Mouse (Mus musculus) hindbrain, embryonic 10.5 days (tissue): ENCODE data around the gene Bcat1. TPM values are rescaled to one million over a fixed set of nuclear protein-coding genes. Genes with fewer than 3 reads are reported as not detected.

Experiments used
- DNase-seq: peaks from one replicate; pipeline ENCODE4 v3.0.0-alpha.2; 2017; ENCODE audit warnings: low spot score
- H3K27ac ChIP-seq: fragments of 300-500 bp; sonication (generic); 2 replicates; pipeline ENCODE4 v1.5.1; 2016; ENCODE audit warnings: mild to moderate bottlenecking, moderate library complexity
- H3K27me3 ChIP-seq: fragments of 300-500 bp; sonication (generic); 2 replicates; pipeline ENCODE4 v1.6.1; 2016; ENCODE audit warnings: mild to moderate bottlenecking; ENCODE audit not compliant: poor library complexity, insufficient read depth, severe bottlenecking
- H3K36me3 ChIP-seq: fragments of 300-500 bp; sonication (generic); 2 replicates; pipeline ENCODE4 v1.6.1; 2016; ENCODE audit warnings: mild to moderate bottlenecking, moderate library complexity
- H3K4me1 ChIP-seq: fragments of 300-500 bp; sonication (generic); replicated peaks from 2 replicates; pipeline ENCODE4 v1.6.1; 2016; ENCODE audit warnings: mild to moderate bottlenecking
- H3K4me3 ChIP-seq: fragments of 300-500 bp; sonication (generic); 2 replicates; pipeline ENCODE4 v1.5.1; 2016; ENCODE audit warnings: mild to moderate bottlenecking, moderate library complexity
- H3K9me3 ChIP-seq: fragments of 300-500 bp; sonication (generic); 2 replicates; pipeline ENCODE4 v1.6.1; 2016; ENCODE audit warnings: mild to moderate bottlenecking, moderate library complexity
- WGBS: fragments of 180-500 bp; shearing (Covaris S2); methylation state at CpG from one replicate; pipeline ENCODE4 v1.1.7; 2016; 5-methylcytosine and 5-hydroxymethylcytosine counted together
- polyA plus RNA-seq: library from polyadenylated mRNA; unstranded; fragments of >200 nt; fragmentation: Nextera tagmentation; extraction: Ambion mirVana; gene quantifications from 2 replicates; pipeline ENCODE4 v1.2.1, GENCODE M21; 2016

Bcat1 gene
- polyA plus RNA-seq, 1 experiment from 2014 or later = 123 TPM

DNA sequence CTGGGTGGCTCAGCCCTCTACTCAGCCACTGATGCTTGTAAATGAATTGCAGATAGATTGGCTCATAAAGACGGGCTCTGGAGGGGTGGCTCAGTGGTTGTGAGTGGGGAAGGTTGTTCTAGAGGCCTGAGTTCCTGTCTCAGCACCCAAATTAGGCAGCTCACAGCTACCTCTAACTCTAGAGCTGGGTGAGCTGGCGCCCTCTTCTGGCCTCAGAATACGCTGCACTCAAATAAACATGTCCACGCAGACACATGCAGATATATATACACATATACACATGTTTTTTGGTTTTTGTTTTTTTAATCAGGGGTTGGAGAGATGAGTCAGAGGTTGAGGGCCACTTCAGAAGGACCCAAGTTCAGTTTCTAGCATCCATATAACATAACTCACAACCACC is 105.1 kb downstream of the Bcat1 start:
- H3K36me3 ChIP-seq = no peaks in the 10 kb centered on the region
- no peaks in the 10 kb centered on the region for H3K27me3 ChIP-seq
- no peak overlapping the region for H3K27ac ChIP-seq
- 0 out of 2 replicates have a peak, but pooled peaks cover 5% of the 10 kb centered on the region for H3K4me1 ChIP-seq
- no peak overlapping the region for H3K4me3 ChIP-seq
- DNase-seq = no peak
- 83% methylated on average over 4 of the region's 4 CpGs for WGBS
- H3K9me3 ChIP-seq = no peaks in the 10 kb centered on the region

DNA sequence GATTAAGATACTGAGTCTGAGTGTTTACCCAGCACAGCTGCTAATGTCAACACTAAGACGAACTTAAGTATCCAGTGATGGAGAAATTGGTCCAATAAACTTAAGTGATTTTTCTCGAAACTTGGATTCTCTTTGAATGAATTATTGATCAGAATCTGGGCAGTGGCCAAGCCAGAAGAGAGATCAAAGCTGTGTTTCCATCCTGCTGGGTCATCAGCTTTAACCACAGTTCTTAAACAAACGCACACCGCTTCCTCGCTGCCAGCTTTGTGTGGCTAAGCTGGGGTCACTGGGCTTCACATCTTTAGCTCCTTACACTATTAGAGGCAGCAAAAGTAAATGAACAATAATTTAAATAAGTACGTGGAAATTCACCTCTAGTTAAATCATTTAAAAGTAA is 108.4 kb downstream of the Bcat1 start:
- no peaks in the 10 kb centered on the region for H3K9me3 ChIP-seq
- H3K4me3 ChIP-seq = no peak overlapping the region
- 65% methylated on average over 6 of the region's 6 CpGs for WGBS
- H3K27me3 ChIP-seq = no peaks in the 10 kb centered on the region
- DNase-seq = no peak
- H3K27ac ChIP-seq = no peak overlapping the region
- 0 out of 2 replicates have a peak, but pooled peaks cover 5% of the 10 kb centered on the region for H3K4me1 ChIP-seq
- H3K36me3 ChIP-seq = no peaks in the 10 kb centered on the region

DNA sequence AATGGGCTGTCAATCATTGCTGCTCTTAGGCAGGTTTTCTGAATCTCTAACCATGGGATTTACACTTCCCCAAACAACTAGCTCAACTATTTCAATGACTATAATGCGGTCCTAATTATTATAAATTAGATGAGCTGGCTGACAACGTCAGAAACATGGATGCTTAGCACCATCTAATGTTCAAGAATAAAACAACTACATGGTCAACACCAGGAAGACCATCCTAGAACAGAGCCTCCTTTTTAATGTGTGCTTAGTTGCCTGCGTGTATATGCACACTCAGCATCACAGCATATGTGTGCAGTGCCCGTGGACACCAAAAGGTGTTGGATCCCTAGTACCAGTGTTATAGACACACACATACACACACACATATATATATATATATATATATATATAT is 111.8 kb downstream of the Bcat1 start:
- WGBS = 88% methylated on average over 4 of the region's 4 CpGs
- no peaks in the 10 kb centered on the region for H3K27me3 ChIP-seq

DNA sequence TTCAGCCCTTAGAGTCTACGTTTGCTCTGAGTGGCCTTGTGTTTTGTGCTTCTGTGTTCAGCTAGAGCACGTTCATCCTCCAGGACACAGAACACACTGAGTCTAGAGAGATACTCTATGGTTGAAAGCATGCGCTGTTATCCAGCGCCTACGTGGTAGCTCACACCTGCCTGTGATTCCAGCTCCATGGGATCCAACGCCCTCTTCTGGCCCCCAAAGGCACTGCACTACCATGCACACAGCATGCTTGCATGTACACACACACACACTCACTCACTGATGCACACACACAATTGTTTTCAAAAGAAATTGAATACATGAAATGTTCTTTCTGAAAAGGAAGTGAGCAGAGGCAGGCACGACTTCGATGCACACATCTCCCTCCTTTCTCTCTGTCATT is 112.8 kb downstream of the Bcat1 start:
- 87% methylated on average over 8 of the region's 8 CpGs for WGBS
- no peak for DNase-seq
- 0 out of 2 replicates have a peak, but pooled peaks cover 2% of the 10 kb centered on the region for H3K9me3 ChIP-seq
- no peaks in the 10 kb centered on the region for H3K27me3 ChIP-seq
- H3K4me3 ChIP-seq = no peak overlapping the region
- no peaks in the 10 kb centered on the region for H3K36me3 ChIP-seq
- 0 out of 2 replicates have a peak, but pooled peaks cover 5% of the 10 kb centered on the region for H3K4me1 ChIP-seq
- no peak overlapping the region for H3K27ac ChIP-seq

More for the DNA sequence above, 111.8 kb downstream of the Bcat1 start:
- H3K9me3 ChIP-seq = no peaks in the 10 kb centered on the region
- H3K36me3 ChIP-seq = no peaks in the 10 kb centered on the region
- DNase-seq = no peak
- no peak overlapping the region for H3K27ac ChIP-seq
- H3K4me3 ChIP-seq = no peak overlapping the region
- 0 out of 2 replicates have a peak, but pooled peaks cover 5% of the 10 kb centered on the region for H3K4me1 ChIP-seq

DNA sequence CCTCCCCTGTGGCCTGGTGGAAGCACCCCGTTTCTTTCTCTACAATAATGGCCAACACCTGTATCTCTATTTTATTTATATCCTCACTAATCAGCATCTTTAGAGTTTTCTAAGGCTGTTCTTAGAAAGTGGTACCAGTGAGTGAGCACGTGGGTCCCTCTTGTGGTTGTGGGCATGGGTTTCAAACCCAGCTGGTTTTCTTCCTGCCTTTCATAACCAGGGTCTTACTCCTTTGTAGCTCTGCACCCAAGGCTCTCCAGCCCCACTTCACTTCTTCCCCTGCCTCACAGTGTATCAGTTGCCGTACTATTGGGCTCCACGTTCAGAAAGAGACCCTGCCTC is 114.0 kb downstream of the Bcat1 start:
- H3K9me3 ChIP-seq = 0 out of 2 replicates have a peak, but pooled peaks cover 2% of the 10 kb centered on the region
- 77% methylated on average over 4 of the region's 4 CpGs for WGBS
- H3K4me3 ChIP-seq = no peak overlapping the region
- no peaks in the 10 kb centered on the region for H3K27me3 ChIP-seq
- H3K36me3 ChIP-seq = no peaks in the 10 kb centered on the region
- no peaks in the 10 kb centered on the region for H3K4me1 ChIP-seq
- no peak overlapping the region for H3K27ac ChIP-seq
- DNase-seq = no peak

GRCm38 (mm10) chr6:144961253-144962012 is 114.6 kb downstream of the Bcat1 start:
- no peaks in the 10 kb centered on the region for H3K36me3 ChIP-seq
- no peak for DNase-seq
- no peak overlapping the region for H3K27ac ChIP-seq
- no peak overlapping the region for H3K4me3 ChIP-seq
- H3K9me3 ChIP-seq = 0 out of 2 replicates have a peak, but pooled peaks cover 2% of the 10 kb centered on the region
- H3K27me3 ChIP-seq = no peaks in the 10 kb centered on the region
- WGBS = 87% methylated on average over 25 of the region's 25 CpGs
- H3K4me1 ChIP-seq = no peaks in the 10 kb centered on the region

DNA sequence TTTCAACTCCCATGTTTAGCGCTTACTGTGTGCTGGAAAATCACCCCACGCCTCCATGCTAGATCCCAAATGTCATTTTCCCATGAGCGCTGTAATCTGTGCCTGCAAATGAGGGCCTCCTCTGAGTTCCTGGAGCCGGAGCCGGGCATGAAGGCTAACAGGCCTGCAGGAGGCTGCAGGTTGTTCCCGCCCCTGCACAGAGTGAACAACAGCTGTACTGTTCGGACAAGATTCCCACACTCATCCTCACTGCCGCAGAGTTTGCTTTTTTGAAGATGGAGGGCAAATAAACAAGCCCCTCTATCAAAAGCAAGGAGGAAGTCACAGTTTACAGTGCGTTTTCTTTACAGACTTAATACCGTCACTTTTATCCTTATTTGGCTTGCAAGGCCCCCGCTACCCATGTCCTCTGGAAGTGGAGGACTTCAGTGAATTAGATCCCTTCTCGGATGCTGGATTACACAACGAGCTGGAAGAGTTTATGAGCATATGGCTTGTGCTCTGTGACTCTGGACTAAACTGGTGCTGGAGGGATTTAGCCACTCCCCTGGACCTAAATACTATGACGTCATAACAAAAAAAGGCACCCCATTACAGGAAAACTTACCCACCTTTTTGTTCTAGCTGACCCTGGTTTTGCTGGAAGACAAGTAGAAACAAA is 120.0 kb downstream of the Bcat1 start:
- no peak overlapping the region for H3K27ac ChIP-seq
- H3K4me1 ChIP-seq = 0 out of 2 replicates have a peak, but pooled peaks cover 4% of the 10 kb centered on the region
- no peak overlapping the region for H3K4me3 ChIP-seq
- H3K36me3 ChIP-seq = no peaks in the 10 kb centered on the region
- 0 out of 2 replicates have a peak, but pooled peaks cover 2% of the 10 kb centered on the region for H3K9me3 ChIP-seq
- H3K27me3 ChIP-seq = no peaks in the 10 kb centered on the region
- 66% methylated on average over 14 of the region's 14 CpGs for WGBS
- DNase-seq = no peak

- no peak for DNase-seq
- Histone ChIP-seq H3K36me3 (no peaks in the 10 kb centered on the region), H3K4me3 (no peak overlapping the region), H3K27me3 (no peaks in the 10 kb centered on the region), H3K9me3 (no peaks in the 10 kb centered on the region), H3K27ac (no peak overlapping the region), H3K4me1 (0 out of 2 replicates have a peak, but pooled peaks cover 4% of the 10 kb centered on the region)
- 84% methylated on average over 6 of the region's 6 CpGs for WGBS
These were observed 123.1 kb downstream of the Bcat1 start for GRCm38 (mm10) chr6:144952885-144953284.

GRCm38 (mm10) chr6:144944435-144945365 is 131.3 kb downstream of the Bcat1 start:
- Histone ChIP-seq H3K4me1 (peaks cover 24% of the 10 kb centered on the region), H3K9me3 (no peaks in the 10 kb centered on the region), H3K36me3 (no peaks in the 10 kb centered on the region), H3K27me3 (no peaks in the 10 kb centered on the region), H3K27ac (peak overlapping the region; percentile 72), H3K4me3 (no peak overlapping the region)
- peak; percentile 63 for DNase-seq
- WGBS = 44% methylated on average over 10 of the region's 10 CpGs

Other genes with a start within 250 kb of the Bcat1 start
- 1.8 and 2.4 TPM in 2 replicates for gene Lrmp, start 39.5 kb upstream of the Bcat1 start, polyA plus RNA-seq
- 0.62 and 0.88 TPM in 2 replicates for gene Casc1, start 134.8 kb upstream of the Bcat1 start, polyA plus RNA-seq
- 32.3 and 33.4 TPM in 2 replicates for gene Etfrf1, start 134.9 kb upstream of the Bcat1 start, polyA plus RNA-seq
- 84.0 and 91.2 TPM in 2 replicates for gene Kras, start 174.1 kb upstream of the Bcat1 start, polyA plus RNA-seq